Mouse (Mus musculus) neural tube, embryonic 12.5 days (tissue): ENCODE data around the gene Knstrn. TPM values are rescaled to one million over a fixed set of nuclear protein-coding genes. Genes with fewer than 3 reads are reported as not detected.
A peak's percentile ranks its signal among the peaks of the same experiment; 100 is the strongest.

Experiments used
- ATAC-seq: fragments of 200-750 bp; cut with Nextera tagmentation; 2 replicates; pipeline ENCODE4 v1.8.0; 2017; ENCODE audit warnings: low read depth, mild to moderate bottlenecking, moderate TSS enrichment, moderate library complexity; ENCODE audit not compliant: low FRiP score
- H3K27ac ChIP-seq: fragments of 300-500 bp; sonication (generic); 2 replicates; pipeline ENCODE4 v1.5.1; 2016
- H3K27me3 ChIP-seq: fragments of 300-500 bp; sonication (generic); replicated peaks from 2 replicates; pipeline ENCODE4 v1.6.1; 2016; ENCODE audit warnings: mild to moderate bottlenecking
- H3K36me3 ChIP-seq: fragments of 300-500 bp; sonication (generic); 2 replicates; pipeline ENCODE4 v1.6.1; 2016; ENCODE audit warnings: mild to moderate bottlenecking
- H3K4me1 ChIP-seq: fragments of 300-500 bp; sonication (generic); 2 replicates; pipeline ENCODE4 v1.6.1; 2016
- H3K4me2 ChIP-seq: fragments of 300-500 bp; sonication (generic); replicated peaks from 2 replicates; pipeline ENCODE4 v1.6.1; 2016; ENCODE audit warnings: mild to moderate bottlenecking
- H3K4me3 ChIP-seq: fragments of 300-500 bp; sonication (generic); 2 replicates; pipeline ENCODE4 v1.5.1; 2016
- H3K9ac ChIP-seq: fragments of 300-500 bp; sonication (generic); 2 replicates; pipeline ENCODE4 v1.6.1; 2016; ENCODE audit warnings: mild to moderate bottlenecking
- H3K9me3 ChIP-seq: fragments of 300-500 bp; sonication (generic); 2 replicates; pipeline ENCODE4 v1.6.1; 2016; ENCODE audit warnings: mild to moderate bottlenecking
- WGBS: fragments of 180-500 bp; shearing (Covaris S2); methylation state at CpG from one replicate; pipeline ENCODE4 v1.1.7; 2016; 5-methylcytosine and 5-hydroxymethylcytosine counted together
- polyA plus RNA-seq: library from polyadenylated mRNA; unstranded; fragments of >200 nt; fragmentation: Nextera tagmentation; extraction: Ambion mirVana; gene quantifications from 2 replicates; pipeline ENCODE4 v1.2.1, GENCODE M21; 2016

Knstrn gene
- polyA plus RNA-seq, 1 experiment from 2014 or later, result 90.3 TPM

GRCm38 (mm10) chr2:118779504-118780480 is 34.0 kb upstream of the Knstrn start, which contains the start of gene Disp2:
Gene Disp2 (plus strand): TSS chr2:118779719.
- Histone ChIP-seq H3K4me2 (peak within 1 kb of the TSS; percentile 60), H3K4me1 (peaks cover 5% of the 10 kb centered on the region; the same call in 1 of the 2 replicates), H3K4me3 (peak within 1 kb of the TSS; percentile 42), H3K9me3 (no peaks in the 10 kb centered on the region), H3K27me3 (no peaks in the 10 kb centered on the region), H3K36me3 (no peaks in the 10 kb centered on the region), H3K9ac (peak within 1 kb of the TSS; percentile 61), H3K27ac (peak within 1 kb of the TSS; percentile 16; the same call in 1 of the 2 replicates)
- peak; percentile 95 for ATAC-seq
- 13% methylated on average over 39 of the region's 39 CpGs for WGBS

- H3K27me3 ChIP-seq, result no peaks in the 10 kb centered on the region
- peak overlapping the region; percentile 60 for H3K4me2 ChIP-seq
- no peak for ATAC-seq
- H3K27ac ChIP-seq, result no peak overlapping the region
- H3K4me3 ChIP-seq, result no peak overlapping the region
- H3K9me3 ChIP-seq, result no peaks in the 10 kb centered on the region
- H3K9ac ChIP-seq, result no peak overlapping the region
- 43% methylated on average over 1 of the region's 1 CpGs for WGBS
- H3K4me1 ChIP-seq, result peaks cover 5% of the 10 kb centered on the region; the same call in 1 of the 2 replicates
- H3K36me3 ChIP-seq, result no peaks in the 10 kb centered on the region
Measured at GRCm38 (mm10) chr2:118781115-118781514, 32.7 kb upstream of the Knstrn start.

- 73% methylated on average over 4 of the region's 4 CpGs for WGBS
- Histone ChIP-seq H3K9me3 (no peaks in the 10 kb centered on the region), H3K4me2 (no peak overlapping the region), H3K27ac (no peak overlapping the region), H3K36me3 (0 out of 2 replicates have a peak, but pooled peaks cover 3% of the 10 kb centered on the region), H3K27me3 (no peaks in the 10 kb centered on the region), H3K4me1 (peaks cover 5% of the 10 kb centered on the region; the same call in 1 of the 2 replicates), H3K4me3 (no peak overlapping the region), H3K9ac (no peak overlapping the region)
- ATAC-seq, result no peak
Measured at GRCm38 (mm10) chr2:118782303-118782702, 31.5 kb upstream of the Knstrn start.

- Histone ChIP-seq H3K4me1 (peaks cover 5% of the 10 kb centered on the region; the same call in 1 of the 2 replicates), H3K27me3 (no peaks in the 10 kb centered on the region), H3K9me3 (no peaks in the 10 kb centered on the region), H3K4me3 (no peak overlapping the region), H3K27ac (no peak overlapping the region), H3K9ac (no peak overlapping the region), H3K36me3 (peaks cover 10% of the 10 kb centered on the region; the same call in 1 of the 2 replicates), H3K4me2 (no peak overlapping the region)
- WGBS, result 69% methylated on average over 5 of the region's 5 CpGs
- ATAC-seq, result no peak
Measured at GRCm38 (mm10) chr2:118783093-118783492, 30.7 kb upstream of the Knstrn start.

- H3K4me1 ChIP-seq, result peaks cover 5% of the 10 kb centered on the region; the same call in 1 of the 2 replicates
- H3K4me2 ChIP-seq, result no peak overlapping the region
- 92% methylated on average over 7 of the region's 7 CpGs for WGBS
- H3K9ac ChIP-seq, result no peak overlapping the region
- no peak overlapping the region for H3K4me3 ChIP-seq
- no peak for ATAC-seq
- no peaks in the 10 kb centered on the region for H3K9me3 ChIP-seq
- H3K36me3 ChIP-seq, result peaks cover 10% of the 10 kb centered on the region; the same call in 1 of the 2 replicates
- no peaks in the 10 kb centered on the region for H3K27me3 ChIP-seq
- no peak overlapping the region for H3K27ac ChIP-seq
Measured at GRCm38 (mm10) chr2:118783663-118784062, 30.1 kb upstream of the Knstrn start.

GRCm38 (mm10) chr2:118786525-118786924 is 27.3 kb upstream of the Knstrn start:
- H3K27me3 ChIP-seq, result 0 out of 2 replicates have a peak, but pooled peaks cover 15% of the 10 kb centered on the region
- H3K27ac ChIP-seq, result no peak overlapping the region
- peaks cover 9% of the 10 kb centered on the region; the same call in 1 of the 2 replicates for H3K4me1 ChIP-seq
- no peaks in the 10 kb centered on the region for H3K9me3 ChIP-seq
- no peak for ATAC-seq
- H3K36me3 ChIP-seq, result peaks cover 16% of the 10 kb centered on the region
- H3K4me2 ChIP-seq, result no peak overlapping the region
- no peak overlapping the region for H3K4me3 ChIP-seq
- 91% methylated on average over 5 of the region's 5 CpGs for WGBS
- H3K9ac ChIP-seq, result no peak overlapping the region

- H3K4me3 ChIP-seq, result no peak overlapping the region
- no peak for ATAC-seq
- H3K27me3 ChIP-seq, result 0 out of 2 replicates have a peak, but pooled peaks cover 18% of the 10 kb centered on the region
- no peaks in the 10 kb centered on the region for H3K9me3 ChIP-seq
- peaks cover 9% of the 10 kb centered on the region; the same call in 1 of the 2 replicates for H3K4me1 ChIP-seq
- no peak overlapping the region for H3K9ac ChIP-seq
- peaks cover 30% of the 10 kb centered on the region for H3K36me3 ChIP-seq
- no peak overlapping the region for H3K4me2 ChIP-seq
- 90% methylated on average over 11 of the region's 11 CpGs for WGBS
- H3K27ac ChIP-seq, result no peak overlapping the region
Measured at GRCm38 (mm10) chr2:118789501-118789900, 24.3 kb upstream of the Knstrn start.

- ATAC-seq, result no peak
- H3K36me3 ChIP-seq, result peaks cover 30% of the 10 kb centered on the region
Measured at GRCm38 (mm10) chr2:118790221-118790550, 23.6 kb upstream of the Knstrn start.

GRCm38 (mm10) chr2:118790551-118791525 is 23.0 kb upstream of the Knstrn start:
- H3K36me3 ChIP-seq, result peaks cover 30% of the 10 kb centered on the region
- no peaks in the 10 kb centered on the region for H3K9me3 ChIP-seq
- H3K4me1 ChIP-seq, result peaks cover 9% of the 10 kb centered on the region; the same call in 1 of the 2 replicates
- no peak overlapping the region for H3K27ac ChIP-seq
- no peak overlapping the region for H3K9ac ChIP-seq
- H3K4me3 ChIP-seq, result no peak overlapping the region; the same call in 1 of the 2 replicates
- ATAC-seq, result peak; percentile 53
- 28% methylated on average over 44 of the region's 44 CpGs for WGBS
- peak overlapping the region; percentile 46 for H3K4me2 ChIP-seq
- H3K27me3 ChIP-seq, result 0 out of 2 replicates have a peak, but pooled peaks cover 18% of the 10 kb centered on the region

More at GRCm38 (mm10) chr2:118790221-118790550, 23.6 kb upstream of the Knstrn start:
- 55% methylated on average over 12 of the region's 12 CpGs for WGBS
- Histone ChIP-seq H3K4me3 (no peak overlapping the region), H3K27me3 (0 out of 2 replicates have a peak, but pooled peaks cover 18% of the 10 kb centered on the region), H3K9me3 (no peaks in the 10 kb centered on the region), H3K4me1 (peaks cover 9% of the 10 kb centered on the region; the same call in 1 of the 2 replicates), H3K9ac (no peak overlapping the region), H3K4me2 (peak overlapping the region; percentile 46), H3K27ac (no peak overlapping the region)

GRCm38 (mm10) chr2:118791591-118792258 is 22.1 kb upstream of the Knstrn start:
- no peak for ATAC-seq
- WGBS, result 93% methylated on average over 26 of the region's 26 CpGs

GRCm38 (mm10) chr2:118792259-118792613 is 21.6 kb upstream of the Knstrn start:
- no peak overlapping the region for H3K4me3 ChIP-seq
- no peak for ATAC-seq
- H3K9ac ChIP-seq, result no peak overlapping the region
- no peak overlapping the region for H3K4me2 ChIP-seq
- no peak overlapping the region for H3K27ac ChIP-seq
- no peaks in the 10 kb centered on the region for H3K9me3 ChIP-seq
- H3K36me3 ChIP-seq, result peaks cover 27% of the 10 kb centered on the region
- H3K27me3 ChIP-seq, result 0 out of 2 replicates have a peak, but pooled peaks cover 18% of the 10 kb centered on the region
- peaks cover 9% of the 10 kb centered on the region; the same call in 1 of the 2 replicates for H3K4me1 ChIP-seq
- WGBS, result 77% methylated on average over 4 of the region's 4 CpGs

More at GRCm38 (mm10) chr2:118791591-118792258, 22.1 kb upstream of the Knstrn start:
- peaks cover 28% of the 10 kb centered on the region for H3K36me3 ChIP-seq
- no peak overlapping the region for H3K27ac ChIP-seq
- H3K9ac ChIP-seq, result no peak overlapping the region
- H3K4me2 ChIP-seq, result no peak overlapping the region
- H3K27me3 ChIP-seq, result 0 out of 2 replicates have a peak, but pooled peaks cover 18% of the 10 kb centered on the region
- no peaks in the 10 kb centered on the region for H3K9me3 ChIP-seq
- H3K4me1 ChIP-seq, result peaks cover 9% of the 10 kb centered on the region; the same call in 1 of the 2 replicates
- H3K4me3 ChIP-seq, result no peak overlapping the region
